Mouse (Mus musculus) A20 (cell line): ENCODE results near the gene Fam171a2.

Source experiments
- DNase-seq: peaks from one replicate; pipeline ENCODE4 v3.0.0-alpha.2; 2011; ENCODE audit warnings: low read depth, low spot score

The Fam171a2 gene

GRCm38 (mm10) chr11:102455740-102456396 is 8.4 kb upstream of the Fam171a2 start:
- peak; percentile 85 for DNase-seq

GRCm38 (mm10) chr11:102453131-102453530 is 5.6 kb upstream of the Fam171a2 start:
- DNase-seq = no peak

GRCm38 (mm10) chr11:102449043-102450008 is 1.8 kb upstream of the Fam171a2 start:
- no peak for DNase-seq

- no peak for DNase-seq
Observed at GRCm38 (mm10) chr11:102448327-102448726, 845 bp upstream of the Fam171a2 start.

GRCm38 (mm10) chr11:102446581-102447461 is 661 bp downstream of the Fam171a2 start:
- no peak for DNase-seq

GRCm38 (mm10) chr11:102445891-102446361 is 1.6 kb downstream of the Fam171a2 start:
- DNase-seq = no peak

- DNase-seq = no peak
Observed at GRCm38 (mm10) chr11:102445264-102445890, 2.1 kb downstream of the Fam171a2 start.

- no peak for DNase-seq
Observed at GRCm38 (mm10) chr11:102444781-102445180, 2.7 kb downstream of the Fam171a2 start.

GRCm38 (mm10) chr11:102444321-102444720 is 3.2 kb downstream of the Fam171a2 start:
- no peak for DNase-seq

GRCm38 (mm10) chr11:102443740-102444139 is 3.7 kb downstream of the Fam171a2 start:
- DNase-seq = no peak

GRCm38 (mm10) chr11:102442089-102442488 is 5.4 kb downstream of the Fam171a2 start:
- DNase-seq = no peak

- DNase-seq = no peak
Observed at GRCm38 (mm10) chr11:102441434-102441833, 6.0 kb downstream of the Fam171a2 start.

- no peak for DNase-seq
Observed at GRCm38 (mm10) chr11:102440255-102440654, 7.2 kb downstream of the Fam171a2 start.

GRCm38 (mm10) chr11:102439093-102440082 is 8.1 kb downstream of the Fam171a2 start:
- DNase-seq = no peak

GRCm38 (mm10) chr11:102438212-102439092 is 9.0 kb downstream of the Fam171a2 start:
- DNase-seq = no peak

- no peak for DNase-seq
Observed at GRCm38 (mm10) chr11:102437120-102438061, 10.1 kb downstream of the Fam171a2 start.

GRCm38 (mm10) chr11:102436471-102436790 is 11.1 kb downstream of the Fam171a2 start:
- DNase-seq = no peak
